Mouse (Mus musculus): Measurements from ENCODE around the gene Gapt.

Gene Gapt

GRCm38 (mm10) chr13:110346707-110347106, 10.3 kb downstream of the Gapt start:
- DNase-seq (ENCODE audit: low spot score): no peak

GRCm38 (mm10) chr13:110342602-110343001, 14.4 kb downstream of the Gapt start:
- no peak for DNase-seq (ENCODE audit: low spot score)

- no peak for DNase-seq (ENCODE audit: low spot score)
Measured at GRCm38 (mm10) chr13:110332958-110333597, 23.9 kb downstream of the Gapt start.

GRCm38 (mm10) chr13:110318746-110319145, 38.3 kb downstream of the Gapt start:
- no peak for DNase-seq (ENCODE audit: low spot score)

- no peak for DNase-seq (ENCODE audit: low spot score)
Measured at GRCm38 (mm10) chr13:110307188-110307587, 49.8 kb downstream of the Gapt start.
